Mouse (Mus musculus) gastrocnemius, adult 8-10 months (tissue): ENCODE measurements around the gene Slc35a1. TPM values are rescaled to one million over a fixed set of nuclear protein-coding genes. Genes with fewer than 3 reads are reported as not detected.

Experiments
- DNase-seq, 2 experiments: peaks; one replicate each; pipeline ENCODE4 v3.0.0; 2022; ENCODE audit warnings: low spot score in 2 of 2
- total RNA-seq, 4 experiments: library from RNA; stranded (reverse); gene quantifications; 2 replicates each; pipeline ENCODE4 v1.2.4; 2022

Slc35a1 gene
- total RNA-seq, 4 experiments from 2014 or later, result 11.5 to 14.0 (median 13.7) TPM

GRCm38 (mm10) chr4:34653179-34653578 lies 34.1 kb downstream of the Slc35a1 start:
- no peak for DNase-seq

- DNase-seq, result no peak
Observed at GRCm38 (mm10) chr4:34644779-34645178, 42.5 kb downstream of the Slc35a1 start.

GRCm38 (mm10) chr4:34640731-34641130 lies 46.5 kb downstream of the Slc35a1 start:
- no peak for DNase-seq

- DNase-seq, result no peak
Observed at GRCm38 (mm10) chr4:34639745-34640364, 47.4 kb downstream of the Slc35a1 start.

- no peak for DNase-seq
Observed at GRCm38 (mm10) chr4:34637851-34638250, 49.4 kb downstream of the Slc35a1 start.

GRCm38 (mm10) chr4:34637386-34637785 lies 49.9 kb downstream of the Slc35a1 start:
- DNase-seq, result no peak

GRCm38 (mm10) chr4:34636036-34636435 lies 51.2 kb downstream of the Slc35a1 start:
- no peak for DNase-seq

- DNase-seq, result no peak
Observed at GRCm38 (mm10) chr4:34634129-34634528, 53.1 kb downstream of the Slc35a1 start.

GRCm38 (mm10) chr4:34629956-34630355 lies 57.3 kb downstream of the Slc35a1 start:
- DNase-seq, result no peak

- no peak for DNase-seq
Observed at GRCm38 (mm10) chr4:34626401-34626800, 60.8 kb downstream of the Slc35a1 start.

- DNase-seq, result peak in 1 of 2 experiments; percentile 20
Observed at GRCm38 (mm10) chr4:34625556-34625955, 61.7 kb downstream of the Slc35a1 start.

- DNase-seq, result no peak
Observed at GRCm38 (mm10) chr4:34616146-34616545, 71.1 kb downstream of the Slc35a1 start.

- no peak for DNase-seq
Observed at GRCm38 (mm10) chr4:34615303-34615702, 71.9 kb downstream of the Slc35a1 start.

- DNase-seq, result peak; percentile 81 to 86
Observed at GRCm38 (mm10) chr4:34614630-34615094, 72.6 kb downstream of the Slc35a1 start, which contains the start of the genes Orc3 and Rars2. Gene Orc3 (minus strand): TSS chr4:34614944. Gene Rars2 (plus strand): TSS chr4:34614957.

- no peak for DNase-seq
Observed at GRCm38 (mm10) chr4:34613571-34614145, 73.6 kb downstream of the Slc35a1 start.

Other genes with a start within 250 kb of the Slc35a1 start
- 10 to 100 TPM; 40.6 to 50.8 (median 44.0) TPM for gene Akirin2, start 136.5 kb downstream of the Slc35a1 start, total RNA-seq
- gene Orc3, start 72.5 kb downstream of the Slc35a1 start, total RNA-seq, result 10 to 100 TPM; 38.1 to 45.3 (median 38.7) TPM
- 10 to 100 TPM; 15.2 to 19.2 (median 18.0) TPM for gene Rars2, start 72.5 kb downstream of the Slc35a1 start, total RNA-seq
- gene Cfap206, start 42.8 kb upstream of the Slc35a1 start, total RNA-seq, result not detected
- gene Gm136, start 68.8 kb upstream of the Slc35a1 start, total RNA-seq, result not detected
- 10 to 100 TPM; 25.1 to 31.3 (median 28.3) TPM for gene Smim8, start 91.0 kb upstream of the Slc35a1 start, total RNA-seq
- 1 to 10 TPM; 8.3 to 9.6 (median 9.4) TPM for gene Zfp292, start 195.5 kb upstream of the Slc35a1 start, total RNA-seq
- gene Cga, start 206.3 kb upstream of the Slc35a1 start, total RNA-seq, result not detected